Mouse (Mus musculus) midbrain, embryonic 13.5 days (tissue): ENCODE results near the gene Cadm1. TPM values are rescaled to one million over a fixed set of nuclear protein-coding genes. Genes with fewer than 3 reads are reported as not detected.

Source experiments
- ATAC-seq: fragments of 200-750 bp; cut with Nextera tagmentation; 2 replicates; pipeline ENCODE4 v1.8.0; 2017; ENCODE audit warnings: mild to moderate bottlenecking, moderate TSS enrichment, moderate library complexity
- H3K27ac ChIP-seq: fragments of 300-500 bp; sonication (generic); 2 replicates; pipeline ENCODE4 v1.5.1; 2015; ENCODE audit warnings: inconsistent platforms, mild to moderate bottlenecking, moderate library complexity
- H3K27me3 ChIP-seq: fragments of 300-500 bp; sonication (generic); 2 replicates; pipeline ENCODE4 v1.6.1; 2015; ENCODE audit warnings: mild to moderate bottlenecking, inconsistent platforms
- H3K36me3 ChIP-seq: fragments of 300-500 bp; sonication (generic); 2 replicates; pipeline ENCODE4 v1.6.1; 2015; ENCODE audit warnings: mild to moderate bottlenecking, inconsistent platforms
- H3K4me1 ChIP-seq: fragments of 300-500 bp; sonication (generic); replicated peaks from 2 replicates; pipeline ENCODE4 v1.6.1; 2015; ENCODE audit warnings: inconsistent platforms
- H3K4me2 ChIP-seq: fragments of 300-500 bp; sonication (generic); replicated peaks from 2 replicates; pipeline ENCODE4 v1.6.1; 2015; ENCODE audit warnings: moderate library complexity, mild to moderate bottlenecking, inconsistent platforms
- H3K4me3 ChIP-seq: fragments of 300-500 bp; sonication (generic); replicated peaks from 2 replicates; pipeline ENCODE4 v1.5.1; 2015; ENCODE audit warnings: mild to moderate bottlenecking, inconsistent platforms
- H3K9ac ChIP-seq: fragments of 300-500 bp; sonication (generic); replicated peaks from 2 replicates; pipeline ENCODE4 v1.6.1; 2015; ENCODE audit warnings: mild to moderate bottlenecking, inconsistent platforms
- H3K9me3 ChIP-seq: fragments of 300-500 bp; sonication (generic); 2 replicates; pipeline ENCODE4 v1.6.1; 2016; ENCODE audit warnings: mild to moderate bottlenecking, inconsistent platforms
- whole genome bisulfite sequencing: fragments of 180-500 bp; shearing (Covaris S2); methylation state at CpG from one replicate; pipeline ENCODE4 v1.1.7; 2015; 5-methylcytosine and 5-hydroxymethylcytosine counted together
- polyA plus RNA-seq: library from polyadenylated mRNA; unstranded; fragments of >200 nt; fragmentation: Nextera tagmentation; extraction: Ambion mirVana; gene quantifications from 2 replicates; pipeline ENCODE4 v1.2.1, GENCODE M21; 2015

Gene Cadm1
- polyA plus RNA-seq, 1 experiment from 2014 or later, result 138 TPM

DNA sequence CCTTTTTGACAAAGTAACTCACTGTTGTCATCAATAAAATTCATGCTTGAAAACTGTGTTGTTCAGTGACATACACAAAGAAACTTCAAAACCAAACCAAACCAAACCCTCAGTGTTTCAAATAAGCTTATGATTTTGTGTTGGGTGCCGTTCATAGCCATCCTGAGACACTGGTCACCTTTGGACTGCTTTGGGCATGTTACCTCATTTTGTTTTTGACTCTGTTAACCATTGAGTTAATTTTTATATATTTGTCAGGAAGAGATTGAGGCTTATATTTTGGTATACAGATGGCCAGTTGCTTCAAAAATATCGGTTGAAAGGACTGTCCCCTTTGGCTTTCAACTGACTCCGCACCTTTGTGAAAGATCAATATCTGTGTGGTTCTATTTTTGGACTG lies 30.8 kb downstream of the Cadm1 start:
- H3K9ac ChIP-seq, result no peak overlapping the region
- H3K9me3 ChIP-seq, result no peaks in the 10 kb centered on the region
- no peak overlapping the region for H3K27ac ChIP-seq
- WGBS, result 93% methylated on average over 3 of the region's 3 CpGs
- H3K27me3 ChIP-seq, result no peaks in the 10 kb centered on the region
- no peak for ATAC-seq
- H3K4me3 ChIP-seq, result no peak overlapping the region
- H3K36me3 ChIP-seq, result no peaks in the 10 kb centered on the region
- H3K4me1 ChIP-seq, result peaks cover 17% of the 10 kb centered on the region
- H3K4me2 ChIP-seq, result no peak overlapping the region

DNA sequence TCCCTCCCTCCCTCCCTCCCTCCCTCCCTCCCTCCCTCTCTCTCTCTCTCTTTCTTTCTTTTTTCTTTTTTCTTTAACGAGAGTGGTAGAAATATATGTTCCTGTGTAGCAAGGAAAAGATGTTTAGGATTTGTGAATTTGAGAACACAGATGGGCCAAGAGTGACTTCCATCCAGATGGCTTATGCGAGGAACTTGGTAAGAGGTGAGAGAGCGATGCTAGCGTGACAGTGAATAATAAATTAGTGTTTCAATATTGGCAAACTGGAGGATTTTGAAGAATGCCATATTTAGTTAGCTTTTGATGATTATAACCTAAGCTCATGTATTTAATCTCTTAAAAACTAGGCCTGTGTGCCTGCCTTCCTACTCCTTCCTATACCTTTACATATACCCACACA lies 31.6 kb downstream of the Cadm1 start:
- no peaks in the 10 kb centered on the region for H3K27me3 ChIP-seq
- H3K27ac ChIP-seq, result no peak overlapping the region
- no peaks in the 10 kb centered on the region for H3K36me3 ChIP-seq
- H3K4me2 ChIP-seq, result no peak overlapping the region
- no peak overlapping the region for H3K9ac ChIP-seq
- 91% methylated on average over 4 of the region's 4 CpGs for WGBS
- ATAC-seq, result no peak
- no peak overlapping the region for H3K4me3 ChIP-seq
- no peaks in the 10 kb centered on the region for H3K9me3 ChIP-seq
- H3K4me1 ChIP-seq, result peaks cover 13% of the 10 kb centered on the region; the same call in 1 of the 2 replicates

- H3K9me3 ChIP-seq, result no peaks in the 10 kb centered on the region
- no peak overlapping the region for H3K9ac ChIP-seq
- H3K4me1 ChIP-seq, result peaks cover 39% of the 10 kb centered on the region
- ATAC-seq, result no peak
- H3K27ac ChIP-seq, result no peak overlapping the region
- no peak overlapping the region for H3K4me2 ChIP-seq
- WGBS, result 62% methylated on average over 5 of the region's 5 CpGs
- H3K4me3 ChIP-seq, result no peak overlapping the region
- H3K27me3 ChIP-seq, result no peaks in the 10 kb centered on the region
- no peaks in the 10 kb centered on the region for H3K36me3 ChIP-seq
Measured at GRCm38 (mm10) chr9:47565088-47565487, 35.1 kb downstream of the Cadm1 start.

- Histone ChIP-seq H3K4me3 (no peak overlapping the region), H3K9me3 (no peaks in the 10 kb centered on the region), H3K27me3 (no peaks in the 10 kb centered on the region), H3K36me3 (no peaks in the 10 kb centered on the region), H3K4me1 (peaks cover 45% of the 10 kb centered on the region), H3K4me2 (no peak overlapping the region), H3K9ac (no peak overlapping the region), H3K27ac (no peak overlapping the region)
- 48% methylated on average over 6 of the region's 6 CpGs for WGBS
- no peak for ATAC-seq
Measured at GRCm38 (mm10) chr9:47567873-47568272, 37.9 kb downstream of the Cadm1 start.

GRCm38 (mm10) chr9:47570184-47570583 lies 40.2 kb downstream of the Cadm1 start:
- H3K27me3 ChIP-seq, result no peaks in the 10 kb centered on the region
- peaks cover 40% of the 10 kb centered on the region for H3K4me1 ChIP-seq
- H3K4me2 ChIP-seq, result no peak overlapping the region
- H3K9ac ChIP-seq, result no peak overlapping the region
- ATAC-seq, result no peak
- no peak overlapping the region for H3K27ac ChIP-seq
- no peaks in the 10 kb centered on the region for H3K36me3 ChIP-seq
- H3K4me3 ChIP-seq, result no peak overlapping the region
- WGBS, result 48% methylated on average over 4 of the region's 4 CpGs
- no peaks in the 10 kb centered on the region for H3K9me3 ChIP-seq

- no peak for ATAC-seq
- H3K27me3 ChIP-seq, result no peaks in the 10 kb centered on the region
- whole genome bisulfite sequencing, result 90% methylated on average over 7 of the region's 7 CpGs
- no peaks in the 10 kb centered on the region for H3K36me3 ChIP-seq
- no peak overlapping the region for H3K4me3 ChIP-seq
- no peaks in the 10 kb centered on the region for H3K9me3 ChIP-seq
- H3K4me2 ChIP-seq, result no peak overlapping the region
- H3K27ac ChIP-seq, result no peak overlapping the region
- H3K4me1 ChIP-seq, result peaks cover 50% of the 10 kb centered on the region
- no peak overlapping the region for H3K9ac ChIP-seq
Measured at GRCm38 (mm10) chr9:47571461-47571860, 41.5 kb downstream of the Cadm1 start.

DNA sequence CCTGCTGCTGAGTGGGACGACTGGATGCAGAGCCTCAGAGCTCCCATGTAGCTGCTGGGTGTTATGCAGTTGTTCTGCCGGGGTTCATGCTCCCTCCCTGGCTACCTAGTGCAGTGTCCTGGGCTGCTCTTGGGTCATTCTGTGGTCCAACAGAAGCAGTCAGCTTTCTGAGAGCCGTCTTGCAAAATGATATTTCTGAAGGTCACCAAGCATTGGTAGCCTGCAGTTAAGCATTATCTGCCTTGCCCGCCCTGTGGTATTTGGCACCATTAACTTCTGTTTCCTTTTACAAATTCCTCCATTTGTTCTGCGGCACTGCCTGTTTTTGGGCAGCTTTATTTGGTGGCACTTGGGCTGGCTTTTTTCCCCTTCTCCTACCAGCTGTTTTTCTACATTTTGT lies 42.2 kb downstream of the Cadm1 start:
- Histone ChIP-seq H3K36me3 (no peaks in the 10 kb centered on the region), H3K27me3 (no peaks in the 10 kb centered on the region), H3K4me3 (no peak overlapping the region), H3K9ac (no peak overlapping the region), H3K4me1 (peaks cover 48% of the 10 kb centered on the region), H3K9me3 (no peaks in the 10 kb centered on the region), H3K27ac (no peak overlapping the region), H3K4me2 (no peak overlapping the region)
- no peak for ATAC-seq
- 85% methylated on average over 5 of the region's 5 CpGs for WGBS

DNA sequence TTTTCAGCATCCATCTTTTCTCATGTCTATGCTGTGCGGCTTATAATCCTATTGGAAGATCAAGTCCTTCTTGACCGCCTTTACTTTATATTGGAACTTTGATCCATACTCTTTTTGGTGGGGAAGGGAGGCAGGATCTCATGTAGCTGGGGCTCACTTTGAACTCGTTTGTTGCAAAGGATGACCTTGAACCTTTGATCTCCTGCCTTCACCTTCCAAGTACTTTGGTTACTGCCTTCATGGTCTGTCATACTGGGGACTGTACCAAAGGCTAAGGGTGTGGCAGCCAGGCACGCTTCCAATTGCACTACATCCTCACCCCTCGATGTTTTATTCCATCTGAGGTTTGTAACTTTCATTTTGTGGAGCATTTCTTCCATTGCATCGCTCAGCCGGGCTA lies 43.5 kb downstream of the Cadm1 start:
- Histone ChIP-seq H3K4me1 (peaks cover 39% of the 10 kb centered on the region), H3K36me3 (no peaks in the 10 kb centered on the region), H3K27ac (no peak overlapping the region), H3K27me3 (no peaks in the 10 kb centered on the region), H3K9ac (no peak overlapping the region), H3K4me3 (no peak overlapping the region), H3K9me3 (no peaks in the 10 kb centered on the region), H3K4me2 (no peak overlapping the region)
- WGBS, result 92% methylated on average over 7 of the region's 7 CpGs
- ATAC-seq, result no peak

DNA sequence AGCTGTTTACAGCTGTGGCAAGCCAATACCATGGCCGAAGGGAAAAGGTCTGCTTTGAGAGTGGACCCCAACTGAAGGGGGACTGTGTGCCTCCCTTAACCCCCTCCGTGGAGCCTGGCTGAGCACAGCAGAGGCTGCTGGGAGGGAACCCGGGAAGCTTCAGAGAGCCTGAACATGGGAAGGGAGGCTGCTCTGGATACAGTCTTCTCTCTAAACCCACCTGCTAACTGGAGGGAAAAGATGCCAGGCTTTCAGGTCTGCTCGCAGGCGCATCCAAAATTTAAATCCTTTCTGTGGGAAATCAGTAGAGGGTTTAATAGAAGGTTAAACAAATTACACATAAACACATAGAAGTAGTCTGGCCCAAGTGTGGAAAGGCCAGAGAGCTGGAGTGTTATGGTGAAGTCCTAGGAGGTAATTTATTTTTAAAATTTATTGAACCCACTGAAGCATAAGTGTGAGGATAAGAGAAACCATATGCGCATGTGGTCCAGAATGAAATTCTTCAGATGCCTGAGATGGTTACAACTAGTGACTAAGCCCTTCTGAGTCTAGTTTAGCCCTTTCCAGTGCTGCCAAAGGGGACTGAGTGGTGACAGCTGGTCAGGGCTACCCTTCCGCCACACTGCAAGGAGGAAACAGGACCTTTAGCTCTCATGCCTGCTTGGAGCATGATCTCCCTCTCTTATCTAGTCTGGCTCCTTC lies 44.9 kb downstream of the Cadm1 start:
- Histone ChIP-seq H3K9me3 (no peaks in the 10 kb centered on the region), H3K27ac (no peak overlapping the region), H3K27me3 (no peaks in the 10 kb centered on the region), H3K4me2 (no peak overlapping the region), H3K4me1 (peaks cover 28% of the 10 kb centered on the region), H3K9ac (no peak overlapping the region), H3K36me3 (no peaks in the 10 kb centered on the region), H3K4me3 (no peak overlapping the region)
- ATAC-seq, result no peak
- 80% methylated on average over 7 of the region's 7 CpGs for WGBS

GRCm38 (mm10) chr9:47575764-47576163 lies 45.8 kb downstream of the Cadm1 start:
- no peak overlapping the region for H3K4me2 ChIP-seq
- ATAC-seq, result no peak
- H3K9me3 ChIP-seq, result no peaks in the 10 kb centered on the region
- no peak overlapping the region for H3K27ac ChIP-seq
- WGBS, result 66% methylated on average over 11 of the region's 11 CpGs
- H3K27me3 ChIP-seq, result no peaks in the 10 kb centered on the region
- no peak overlapping the region for H3K9ac ChIP-seq
- H3K4me3 ChIP-seq, result no peak overlapping the region
- H3K36me3 ChIP-seq, result no peaks in the 10 kb centered on the region
- H3K4me1 ChIP-seq, result peaks cover 19% of the 10 kb centered on the region

- Histone ChIP-seq H3K4me2 (no peak overlapping the region), H3K4me1 (peaks cover 26% of the 10 kb centered on the region), H3K27ac (no peak overlapping the region), H3K9ac (no peak overlapping the region), H3K4me3 (no peak overlapping the region), H3K27me3 (no peaks in the 10 kb centered on the region), H3K9me3 (no peaks in the 10 kb centered on the region), H3K36me3 (no peaks in the 10 kb centered on the region)
- ATAC-seq, result no peak
- 82% methylated on average over 6 of the region's 6 CpGs for WGBS
Measured at GRCm38 (mm10) chr9:47579464-47579863, 49.5 kb downstream of the Cadm1 start.

GRCm38 (mm10) chr9:47581576-47582365 lies 51.8 kb downstream of the Cadm1 start:
- Histone ChIP-seq H3K4me1 (peaks cover 35% of the 10 kb centered on the region), H3K4me2 (no peak overlapping the region), H3K36me3 (no peaks in the 10 kb centered on the region), H3K27ac (no peak overlapping the region), H3K9me3 (no peaks in the 10 kb centered on the region), H3K27me3 (no peaks in the 10 kb centered on the region), H3K9ac (no peak overlapping the region), H3K4me3 (no peak overlapping the region)
- 83% methylated on average over 6 of the region's 6 CpGs for WGBS
- no peak for ATAC-seq
